In the genomic region with DNA sequence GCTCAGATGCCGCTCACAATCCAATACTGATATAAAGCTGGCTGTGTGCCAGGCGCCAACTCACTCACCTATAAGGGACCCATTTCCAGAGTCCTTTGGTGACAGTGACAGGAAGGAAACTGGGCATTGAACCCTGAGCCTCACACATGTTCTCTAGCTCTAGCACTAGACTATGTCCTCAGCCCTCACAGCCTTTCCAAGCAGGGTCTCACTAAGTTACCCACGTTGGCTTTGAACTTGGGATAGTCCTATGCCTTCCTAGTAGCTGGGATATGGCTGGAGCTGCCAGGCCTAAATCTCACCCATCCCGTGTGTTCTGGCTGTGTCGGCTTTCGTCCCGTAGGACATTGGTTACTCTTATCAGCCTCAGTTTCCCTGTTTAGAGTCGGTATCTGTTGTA, we compare ENCODE assay signal across 29 mouse cellular contexts.
"Had no signal": no experiment of that assay in that cellular context is flagged by ENCODE, and none has a peak within 500 bp of the region (broad histone marks: within the 10 kb centered on the region; RNA-seq: fewer than 3 reads in every experiment).

No protein-coding gene starts in this region.

- H3K4me3 ChIP-seq: heart, embryonic 12.5 days; heart, embryonic 13.5 days; heart, embryonic 15.5 days; hindbrain, embryonic 10.5 days; hindbrain, embryonic 12.5 days; hindbrain, embryonic 13.5 days; hindbrain, embryonic 15.5 days; intestine, embryonic 15.5 days; kidney, embryonic 15.5 days; layer of hippocampus, adult 2 months; left cerebral cortex, adult 2 months had no signal

- H3K27me3 ChIP-seq: heart, embryonic 12.5 days; heart, embryonic 13.5 days; heart, embryonic 15.5 days; hindbrain, embryonic 13.5 days; hindbrain, embryonic 15.5 days; intestine, embryonic 15.5 days; kidney, embryonic 15.5 days had no signal

- H3K27ac ChIP-seq: heart, embryonic 13.5 days; heart, embryonic 15.5 days; hindbrain, embryonic 10.5 days; hindbrain, embryonic 12.5 days; hindbrain, embryonic 13.5 days; hindbrain, embryonic 14.5 days; hindbrain, embryonic 15.5 days; hindbrain, postnatal 0 days; intestine, embryonic 15.5 days; kidney, embryonic 15.5 days; kidney, postnatal 0 days; layer of hippocampus, adult 2 months; left cerebral cortex, adult 2 months had no signal

- H3K9me3 ChIP-seq: heart, embryonic 12.5 days; heart, embryonic 13.5 days; heart, embryonic 15.5 days; hindbrain, embryonic 10.5 days; hindbrain, embryonic 12.5 days; hindbrain, embryonic 13.5 days; hindbrain, embryonic 15.5 days; intestine, embryonic 15.5 days; kidney, embryonic 15.5 days had no signal

- H3K36me3 ChIP-seq: heart, embryonic 12.5 days; heart, embryonic 13.5 days; heart, embryonic 15.5 days; hindbrain, embryonic 10.5 days; hindbrain, embryonic 12.5 days; hindbrain, embryonic 13.5 days; hindbrain, embryonic 15.5 days; intestine, embryonic 15.5 days; kidney, embryonic 15.5 days had no signal

- DNase-seq: heart, postnatal 14 days; heart, postnatal 36 days; heart, postnatal 4 days; kidney, adult 11 months; kidney, adult 18-20 months; kidney, adult 2 months; kidney, adult 8-10 months; kidney, adult 9 months; kidney, postnatal 10 days; kidney, postnatal 14 days; kidney, postnatal 25 days; kidney, postnatal 36 days; kidney, postnatal 4 days; layer of hippocampus, adult 9-11 months; layer of hippocampus, postnatal 36 days had no signal
